In the genomic region with DNA sequence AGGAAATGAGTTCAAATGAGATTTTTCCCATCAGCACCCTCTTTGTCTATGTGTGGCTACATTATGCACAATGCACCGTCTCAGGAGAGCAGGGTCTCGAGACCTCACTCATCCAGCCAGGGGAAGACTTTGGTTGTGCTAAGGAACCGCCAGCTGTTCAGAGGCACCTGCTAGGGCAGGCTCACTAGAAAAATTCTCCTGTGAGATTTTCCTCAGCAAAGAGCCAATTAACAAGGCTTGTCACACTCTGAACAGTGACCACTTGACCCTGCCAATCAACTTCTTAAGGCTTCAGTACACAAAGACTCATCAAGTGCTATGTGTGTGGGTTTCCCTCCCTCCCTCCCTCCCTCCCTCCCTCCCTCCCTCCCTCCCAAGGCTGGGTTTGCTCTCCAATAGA, we compare ENCODE assay signal across 23 mouse cellular contexts. TPM values are rescaled to one million over a fixed set of nuclear protein-coding genes. Genes with fewer than 3 reads are reported as not detected.
A peak's percentile ranks its signal among the peaks of the same experiment; 100 is the strongest.
DNase-seq lines count a peak whose midpoint lies in the region; ATAC-seq and TF ChIP-seq lines count a peak whose summit lies in the region.
"Had no signal": no experiment of that assay in that cellular context is flagged by ENCODE, and none has a peak within 500 bp of the region (broad histone marks: within the 10 kb centered on the region; RNA-seq: fewer than 3 reads in every experiment).

No protein-coding gene starts in this region.

- H3K36me3 ChIP-seq in forebrain, embryonic 10.5 days (replicated peaks) = no peaks in the 10 kb centered on the region
- no peaks in the 10 kb centered on the region for H3K36me3 ChIP-seq in forebrain, postnatal 0 days (ENCODE audit: insufficient read depth)
- H3K36me3 ChIP-seq in midbrain, embryonic 10.5 days = no peaks in the 10 kb centered on the region
- H3K36me3 ChIP-seq in midbrain, embryonic 15.5 days (replicated peaks) = no peaks in the 10 kb centered on the region
- H3K36me3 ChIP-seq in embryonic facial prominence, embryonic 14.5 days (ENCODE audit: control insufficient read depth, insufficient read depth, low read length) = no peaks in the 10 kb centered on the region
- no peaks in the 10 kb centered on the region for H3K36me3 ChIP-seq in intestine, embryonic 15.5 days
- H3K36me3 ChIP-seq: G1E; limb, embryonic 15.5 days; liver, embryonic 15.5 days had no signal

- WGBS in forebrain, embryonic 10.5 days = 25% methylated on average over 3 of the region's 3 CpGs
- WGBS in forebrain, postnatal 0 days = 17% methylated on average over 3 of the region's 3 CpGs
- 26% methylated on average over 3 of the region's 3 CpGs for WGBS in midbrain, embryonic 10.5 days
- 17% methylated on average over 3 of the region's 3 CpGs for WGBS in midbrain, embryonic 15.5 days
- WGBS in embryonic facial prominence, embryonic 14.5 days = 47% methylated on average over 3 of the region's 3 CpGs
- 52% methylated on average over 3 of the region's 3 CpGs for WGBS in intestine, embryonic 15.5 days

- peak overlapping the region; percentile 48 for H3K27ac ChIP-seq in forebrain, embryonic 10.5 days
- no peak overlapping the region for H3K27ac ChIP-seq in forebrain, postnatal 0 days (ENCODE audit: low read depth, low read length)
- H3K27ac ChIP-seq in midbrain, embryonic 10.5 days (replicated peaks) = 0 out of 2 replicates have a peak overlapping the region, but pooled peaks have one; percentile 34
- no peak overlapping the region for H3K27ac ChIP-seq in midbrain, embryonic 15.5 days
- H3K27ac ChIP-seq in embryonic facial prominence, embryonic 14.5 days (replicated peaks; ENCODE audit: low read depth, low read length) = no peak overlapping the region
- H3K27ac ChIP-seq in intestine, embryonic 15.5 days = no peak overlapping the region
- H3K27ac ChIP-seq: heart, adult 2 months; limb, embryonic 15.5 days; liver, embryonic 15.5 days; stomach, postnatal 0 days had no signal

- TF ChIP-seq CTCF in forebrain, postnatal 0 days (IDR thresholded peaks at IDR 0.05; ENCODE audit: low read depth) = no peak

- no peaks in the 10 kb centered on the region for H3K9me3 ChIP-seq in forebrain, embryonic 10.5 days
- no peaks in the 10 kb centered on the region for H3K9me3 ChIP-seq in forebrain, postnatal 0 days (ENCODE audit: low read length)
- H3K9me3 ChIP-seq in midbrain, embryonic 10.5 days (replicated peaks) = no peaks in the 10 kb centered on the region
- no peaks in the 10 kb centered on the region for H3K9me3 ChIP-seq in midbrain, embryonic 15.5 days
- H3K9me3 ChIP-seq in embryonic facial prominence, embryonic 14.5 days (ENCODE audit: control insufficient read depth, low read length) = no peaks in the 10 kb centered on the region
- H3K9me3 ChIP-seq in intestine, embryonic 15.5 days = no peaks in the 10 kb centered on the region
- H3K9me3 ChIP-seq: limb, embryonic 15.5 days; liver, embryonic 15.5 days had no signal

- H3K4me3 ChIP-seq in forebrain, embryonic 10.5 days = no peak overlapping the region
- H3K4me3 ChIP-seq in forebrain, postnatal 0 days (ENCODE audit: low read depth, low read length) = no peak overlapping the region
- H3K4me3 ChIP-seq in midbrain, embryonic 10.5 days = no peak overlapping the region
- H3K4me3 ChIP-seq in midbrain, embryonic 15.5 days = no peak overlapping the region
- H3K4me3 ChIP-seq in embryonic facial prominence, embryonic 14.5 days (ENCODE audit: low read depth, low read length) = no peak overlapping the region
- H3K4me3 ChIP-seq in intestine, embryonic 15.5 days (replicated peaks) = no peak overlapping the region
- H3K4me3 ChIP-seq: erythroblast, embryonic 14.5 days; heart, adult 2 months; limb, embryonic 15.5 days; liver, embryonic 15.5 days had no signal

- peaks cover 29% of the 10 kb centered on the region for H3K4me1 ChIP-seq in forebrain, embryonic 10.5 days
- H3K4me1 ChIP-seq in forebrain, postnatal 0 days (ENCODE audit: insufficient read depth) = 0 out of 2 replicates have a peak, but pooled peaks cover 7% of the 10 kb centered on the region
- peaks cover 47% of the 10 kb centered on the region for H3K4me1 ChIP-seq in midbrain, embryonic 10.5 days
- peaks cover 8% of the 10 kb centered on the region; the same call in 1 of the 2 replicates for H3K4me1 ChIP-seq in midbrain, embryonic 15.5 days
- no peaks in the 10 kb centered on the region for H3K4me1 ChIP-seq in embryonic facial prominence, embryonic 14.5 days (ENCODE audit: control insufficient read depth, insufficient read depth, low read length)
- no peaks in the 10 kb centered on the region for H3K4me1 ChIP-seq in intestine, embryonic 15.5 days (replicated peaks)

- ATAC-seq in forebrain, postnatal 0 days = no peak
- ATAC-seq in midbrain, embryonic 15.5 days (replicated peaks) = no peak
- ATAC-seq in embryonic facial prominence, embryonic 14.5 days (ENCODE audit: low read depth) = no peak
- no peak for ATAC-seq in intestine, embryonic 15.5 days

- H3K27me3 ChIP-seq in forebrain, embryonic 10.5 days (ENCODE audit: poor library complexity, severe bottlenecking) = peaks cover 16% of the 10 kb centered on the region
- H3K27me3 ChIP-seq in forebrain, postnatal 0 days (ENCODE audit: insufficient read depth, low read length) = no peaks in the 10 kb centered on the region
- H3K27me3 ChIP-seq in midbrain, embryonic 10.5 days (ENCODE audit: low read depth, poor library complexity, severe bottlenecking) = peaks cover 21% of the 10 kb centered on the region
- H3K27me3 ChIP-seq in midbrain, embryonic 15.5 days (replicated peaks) = no peaks in the 10 kb centered on the region
- no peaks in the 10 kb centered on the region for H3K27me3 ChIP-seq in embryonic facial prominence, embryonic 14.5 days (replicated peaks; ENCODE audit: control insufficient read depth, insufficient read depth, low read length)
- H3K27me3 ChIP-seq in intestine, embryonic 15.5 days (replicated peaks) = no peaks in the 10 kb centered on the region
- H3K27me3 ChIP-seq: limb, embryonic 15.5 days had no signal

- H3K9ac ChIP-seq in forebrain, postnatal 0 days = no peak overlapping the region
- no peak overlapping the region for H3K9ac ChIP-seq in midbrain, embryonic 15.5 days
- no peak overlapping the region for H3K9ac ChIP-seq in embryonic facial prominence, embryonic 14.5 days (ENCODE audit: low read depth, low read length)
- no peak overlapping the region for H3K9ac ChIP-seq in intestine, embryonic 15.5 days
- H3K9ac ChIP-seq: limb, embryonic 15.5 days; liver, embryonic 15.5 days had no signal

- H3K4me2 ChIP-seq in forebrain, postnatal 0 days (ENCODE audit: low read depth) = no peak overlapping the region
- no peak overlapping the region for H3K4me2 ChIP-seq in midbrain, embryonic 15.5 days
- H3K4me2 ChIP-seq in embryonic facial prominence, embryonic 14.5 days (ENCODE audit: low read depth, low read length) = no peak overlapping the region
- no peak overlapping the region for H3K4me2 ChIP-seq in intestine, embryonic 15.5 days (replicated peaks)
- H3K4me2 ChIP-seq: limb, embryonic 15.5 days; liver, embryonic 15.5 days had no signal

- DNase-seq in forebrain, embryonic 10.5 days (ENCODE audit: extremely low spot score, low spot score) = peak; percentile 49
- DNase-seq in forebrain, postnatal 0 days = no peak
- peak; percentile 49 for DNase-seq in midbrain, embryonic 10.5 days (ENCODE audit: low spot score)
- peak; percentile 71 for DNase-seq in embryonic facial prominence, embryonic 14.5 days (ENCODE audit: low spot score)
- peak; percentile 68 for DNase-seq in retina, postnatal 1 day
- no peak for DNase-seq in kidney, postnatal 10 days
- DNase-seq: adrenal gland, postnatal 14 days; cerebellum, adult 11 months; cerebellum, postnatal 10 days; gastrocnemius, postnatal 25 days; heart, adult 2 months; heart, postnatal 36 days; kidney, adult 2 months; kidney, postnatal 25 days; right cerebral cortex, postnatal 4 days; thymus, postnatal 36 days had no signal

RNA-seq across cellular contexts. Expression of a gene that starts 4.0 kb away (rescaled TPM):
- 38.4 and 43.4 TPM in 2 replicates for polyA plus RNA-seq in forebrain, embryonic 10.5 days (2016; fragmentation: Nextera tagmentation; extraction: Ambion mirVana)
- total RNA-seq in forebrain, postnatal 0 days (2014; rRNA removed) = 27.5 and 34.0 TPM in 2 replicates
- polyA plus RNA-seq in forebrain, postnatal 0 days (2015; fragmentation: Nextera tagmentation; extraction: Ambion mirVana) = 13.2 and 15.3 TPM in 2 replicates
- 35.0 and 36.8 TPM in 2 replicates for polyA plus RNA-seq in midbrain, embryonic 10.5 days (2016; fragmentation: Nextera tagmentation; extraction: Ambion mirVana)
- polyA plus RNA-seq in midbrain, embryonic 15.5 days (2015; fragmentation: Nextera tagmentation; extraction: Ambion mirVana) = 18.5 and 18.6 TPM in 2 replicates
- 38.9 and 46.0 TPM in 2 replicates for polyA plus RNA-seq in embryonic facial prominence, embryonic 14.5 days (2014; fragmentation: Nextera tagmentation; extraction: Ambion mirVana)
- 41.3 and 43.7 TPM in 2 replicates for polyA plus RNA-seq in intestine, embryonic 15.5 days (2015; fragmentation: Nextera tagmentation; extraction: Ambion mirVana)

Comparison
In these comparisons a context has a peak if more than half of its experiments do, and no peak if none do; other contexts are left out.
1. DNase-seq: peak in forebrain, embryonic 10.5 days (single experiment), midbrain, embryonic 10.5 days (single experiment), embryonic facial prominence, embryonic 14.5 days (single experiment) and retina, postnatal 1 day (single experiment); none in forebrain, postnatal 0 days (single experiment) and kidney, postnatal 10 days (single experiment).
2. H3K27ac ChIP-seq: peak in forebrain, embryonic 10.5 days (single experiment) and midbrain, embryonic 10.5 days (single experiment); none in forebrain, postnatal 0 days (single experiment), midbrain, embryonic 15.5 days (single experiment), embryonic facial prominence, embryonic 14.5 days (single experiment) and intestine, embryonic 15.5 days (single experiment).